Mouse (Mus musculus): ENCODE measurements around the gene Ston2. TPM values are rescaled to one million over a fixed set of nuclear protein-coding genes. Genes with fewer than 3 reads are reported as not detected.
"Not testable (repeated sequence)": the region's sequence is repeated elsewhere in the genome, so short reads cannot be mapped to it uniquely, and the experiment has no call there.

Gene Ston2
- total and polyA plus RNA-seq, 2 experiments: 4.6 to 9.3 TPM

- H3K79me2 ChIP-seq (ENCODE audit: control insufficient read depth, insufficient read depth, low read length): no peaks in the 10 kb centered on the region; the same call in 1 of the 2 replicates
- WGBS: 78% methylated on average over 3 of the region's 3 CpGs
- no peak for DNase-seq (ENCODE audit: extremely low read depth, low read depth, low spot score)
- no peak overlapping the region for H3K9ac ChIP-seq (ENCODE audit: low read depth, low read length)
- no peaks in the 10 kb centered on the region for H3K27me3 ChIP-seq (ENCODE audit: control insufficient read depth, insufficient read depth, low read length)
- no peak overlapping the region for H3K4me3 ChIP-seq (ENCODE audit: insufficient read depth, low read depth, low read length)
- no peak overlapping the region for H3K27ac ChIP-seq (replicated peaks; ENCODE audit: insufficient read depth, low read depth, low read length)
- peaks cover 19% of the 10 kb centered on the region; the same call in 1 of the 2 replicates for H3K36me3 ChIP-seq (ENCODE audit: control insufficient read depth, insufficient read depth, low read length)
- TF ChIP-seq CTCF (IDR thresholded peaks at IDR 0.05; ENCODE audit: low read depth, low read length): no peak
- no peak for TF ChIP-seq POLR2A (IDR thresholded peaks at IDR 0.05; ENCODE audit: extremely low read depth, insufficient read depth, low read length)
- peaks cover 8% of the 10 kb centered on the region for H3K4me1 ChIP-seq (ENCODE audit: control insufficient read depth, insufficient read depth, low read length)
Measured at GRCm38 (mm10) chr12:91587077-91587476, 201.1 kb downstream of the Ston2 start.

- WGBS: 97% methylated on average over 4 of the region's 4 CpGs
- H3K4me1 ChIP-seq (ENCODE audit: control insufficient read depth, insufficient read depth, low read length); H3K9ac ChIP-seq (ENCODE audit: low read depth, low read length); H3K79me2 ChIP-seq (ENCODE audit: control insufficient read depth, insufficient read depth, low read length); DNase-seq (ENCODE audit: extremely low read depth, low read depth, low spot score); H3K4me3 ChIP-seq (ENCODE audit: insufficient read depth, low read depth, low read length); H3K27ac ChIP-seq (replicated peaks; ENCODE audit: insufficient read depth, low read depth, low read length); H3K27me3 ChIP-seq (ENCODE audit: control insufficient read depth, insufficient read depth, low read length): not testable (repeated sequence)
- H3K36me3 ChIP-seq (ENCODE audit: control insufficient read depth, insufficient read depth, low read length): peaks cover 19% of the 10 kb centered on the region; the same call in 1 of the 2 replicates
Measured at GRCm38 (mm10) chr12:91585815-91586214, 202.4 kb downstream of the Ston2 start.

- WGBS: 90% methylated on average over 3 of the region's 3 CpGs
- DNase-seq (ENCODE audit: extremely low read depth, low read depth, low spot score): no peak
Measured at GRCm38 (mm10) chr12:91585206-91585605, 203.0 kb downstream of the Ston2 start.

GRCm38 (mm10) chr12:91583409-91583808 is 204.8 kb downstream of the Ston2 start:
- no peaks in the 10 kb centered on the region; the same call in 1 of the 2 replicates for H3K79me2 ChIP-seq (ENCODE audit: control insufficient read depth, insufficient read depth, low read length)
- H3K4me3 ChIP-seq (ENCODE audit: insufficient read depth, low read depth, low read length): no peak overlapping the region
- no peaks in the 10 kb centered on the region for H3K27me3 ChIP-seq (ENCODE audit: control insufficient read depth, insufficient read depth, low read length)
- no peak for DNase-seq (ENCODE audit: extremely low read depth, low read depth, low spot score)
- 96% methylated on average over 6 of the region's 6 CpGs for WGBS
- no peak overlapping the region for H3K9ac ChIP-seq (ENCODE audit: low read depth, low read length)
- TF ChIP-seq POLR2A (IDR thresholded peaks at IDR 0.05; ENCODE audit: extremely low read depth, insufficient read depth, low read length) (no peak), CTCF (IDR thresholded peaks at IDR 0.05; ENCODE audit: low read depth, low read length) (no peak)
- no peak overlapping the region for H3K27ac ChIP-seq (replicated peaks; ENCODE audit: insufficient read depth, low read depth, low read length)
- H3K4me1 ChIP-seq (ENCODE audit: control insufficient read depth, insufficient read depth, low read length): peaks cover 11% of the 10 kb centered on the region
- H3K36me3 ChIP-seq (ENCODE audit: control insufficient read depth, insufficient read depth, low read length): peaks cover 23% of the 10 kb centered on the region; the same call in 1 of the 2 replicates

More at GRCm38 (mm10) chr12:91585206-91585605, 203.0 kb downstream of the Ston2 start:
- peaks cover 19% of the 10 kb centered on the region; the same call in 1 of the 2 replicates for H3K36me3 ChIP-seq (ENCODE audit: control insufficient read depth, insufficient read depth, low read length)
- H3K79me2 ChIP-seq (ENCODE audit: control insufficient read depth, insufficient read depth, low read length): no peaks in the 10 kb centered on the region; the same call in 1 of the 2 replicates
- no peak overlapping the region for H3K9ac ChIP-seq (ENCODE audit: low read depth, low read length)
- no peak overlapping the region for H3K4me3 ChIP-seq (ENCODE audit: insufficient read depth, low read depth, low read length)
- no peaks in the 10 kb centered on the region for H3K27me3 ChIP-seq (ENCODE audit: control insufficient read depth, insufficient read depth, low read length)
- no peak for TF ChIP-seq CTCF (IDR thresholded peaks at IDR 0.05; ENCODE audit: low read depth, low read length)
- TF ChIP-seq POLR2A (IDR thresholded peaks at IDR 0.05; ENCODE audit: extremely low read depth, insufficient read depth, low read length): no peak
- H3K27ac ChIP-seq (replicated peaks; ENCODE audit: insufficient read depth, low read depth, low read length): no peak overlapping the region
- H3K4me1 ChIP-seq (ENCODE audit: control insufficient read depth, insufficient read depth, low read length): peaks cover 9% of the 10 kb centered on the region

Other genes starting within 250 kb of the Ston2 start
- gene Gtf2a1, start 197.9 kb downstream of the Ston2 start, total RNA-seq (2014; rRNA removed): 19.1 and 25.2 TPM in 2 replicates
- 8.7 and 9.7 TPM in 2 replicates for gene Gtf2a1, start 197.9 kb downstream of the Ston2 start, polyA plus RNA-seq (2012; rRNA removed)
- 97.2 and 107 TPM in 2 replicates for gene Sel1l, start 60.8 kb upstream of the Ston2 start, total RNA-seq (2014; rRNA removed)
- 37.5 and 37.7 TPM in 2 replicates for gene Sel1l, start 60.8 kb upstream of the Ston2 start, polyA plus RNA-seq (2012; rRNA removed)

All from liver, adult 2 months (tissue).